Mouse (Mus musculus) ZHBTc4 (cell line): Measurements from ENCODE around the gene Pgghg.

Experiments used
- DNase-seq: peaks from one replicate; pipeline ENCODE4 v3.0.0-alpha.2; 2011; ENCODE audit warnings: low read depth, low spot score

The Pgghg gene

GRCm38 (mm10) chr7:140941222-140942051 lies at the start of gene Pgghg:
Gene Pgghg (plus strand): TSS chr7:140941391.
- peak; percentile 94 for DNase-seq

- no peak for DNase-seq
Measured at GRCm38 (mm10) chr7:140894031-140894430, 47.2 kb upstream of the Pgghg start.

GRCm38 (mm10) chr7:140894611-140895010 lies 46.6 kb upstream of the Pgghg start:
- DNase-seq = no peak

- no peak for DNase-seq
Measured at GRCm38 (mm10) chr7:140897863-140898262, 43.3 kb upstream of the Pgghg start.

GRCm38 (mm10) chr7:140899121-140899520 lies 42.1 kb upstream of the Pgghg start:
- no peak for DNase-seq

- DNase-seq = no peak
Measured at GRCm38 (mm10) chr7:140900220-140900619, 41.0 kb upstream of the Pgghg start, which contains the start of gene Cox8b. Gene Cox8b (minus strand): TSS chr7:140900446.

- DNase-seq = no peak
Measured at GRCm38 (mm10) chr7:140902036-140902875, 38.9 kb upstream of the Pgghg start.

- DNase-seq = peak; percentile 93
Measured at GRCm38 (mm10) chr7:140903212-140903611, 38.0 kb upstream of the Pgghg start.

- DNase-seq = no peak
Measured at GRCm38 (mm10) chr7:140905642-140906081, 35.5 kb upstream of the Pgghg start.

- no peak for DNase-seq
Measured at GRCm38 (mm10) chr7:140907131-140907530, 34.1 kb upstream of the Pgghg start.

GRCm38 (mm10) chr7:140907697-140908096 lies 33.5 kb upstream of the Pgghg start:
- no peak for DNase-seq

- DNase-seq = no peak
Measured at GRCm38 (mm10) chr7:140908181-140908580, 33.0 kb upstream of the Pgghg start.

- peak; percentile 96 for DNase-seq
Measured at GRCm38 (mm10) chr7:140908634-140909107, 32.5 kb upstream of the Pgghg start.

GRCm38 (mm10) chr7:140912293-140912692 lies 28.9 kb upstream of the Pgghg start:
- DNase-seq = no peak

GRCm38 (mm10) chr7:140912846-140913482 lies 28.2 kb upstream of the Pgghg start:
- DNase-seq = no peak

- DNase-seq = no peak
Measured at GRCm38 (mm10) chr7:140914031-140914690, 27.0 kb upstream of the Pgghg start.

GRCm38 (mm10) chr7:140919911-140920310 lies 21.3 kb upstream of the Pgghg start:
- DNase-seq = no peak

- no peak for DNase-seq
Measured at GRCm38 (mm10) chr7:140920418-140921029, 20.7 kb upstream of the Pgghg start, which contains the start of gene Nlrp6. Gene Nlrp6 (plus strand): TSS chr7:140920902.

- DNase-seq = peak; percentile 45
Measured at GRCm38 (mm10) chr7:140921225-140921975, 19.8 kb upstream of the Pgghg start.
